Mouse (Mus musculus) neural tube, embryonic 11.5 days (tissue): ENCODE results near the gene Lmnb2. TPM values are rescaled to one million over a fixed set of nuclear protein-coding genes. Genes with fewer than 3 reads are reported as not detected.

Experiments
- ATAC-seq: fragments of 200-750 bp; cut with Nextera tagmentation; 2 replicates; pipeline ENCODE4 v1.8.0; 2017; ENCODE audit warnings: moderate number of reproducible peaks, mild to moderate bottlenecking, moderate TSS enrichment, moderate library complexity; ENCODE audit not compliant: insufficient read depth, low FRiP score, low TSS enrichment
- DNase-seq: peaks from one replicate; pipeline ENCODE4 v3.0.0-alpha.2; 2015; ENCODE audit warnings: low spot score
- H3K27ac ChIP-seq: fragments of 300-500 bp; sonication (generic); 2 replicates; pipeline ENCODE4 v1.5.1; 2014; ENCODE audit warnings: low read depth, mild to moderate bottlenecking, low read length
- H3K27me3 ChIP-seq: fragments of 300-500 bp; sonication (generic); 2 replicates; pipeline ENCODE4 v1.6.1; 2014; ENCODE audit warnings: mild to moderate bottlenecking, low read length, mixed read lengths; ENCODE audit not compliant: control insufficient read depth, insufficient read depth
- H3K36me3 ChIP-seq: fragments of 300-500 bp; sonication (generic); 2 replicates; pipeline ENCODE4 v1.6.1; 2014; ENCODE audit warnings: mild to moderate bottlenecking, low read length, moderate library complexity, mixed read lengths; ENCODE audit not compliant: control insufficient read depth, insufficient read depth
- H3K4me1 ChIP-seq: fragments of 300-500 bp; sonication (generic); 2 replicates; pipeline ENCODE4 v1.6.1; 2014; ENCODE audit warnings: low read length, mixed read lengths; ENCODE audit not compliant: control insufficient read depth, insufficient read depth
- H3K4me2 ChIP-seq: fragments of 300-500 bp; sonication (generic); 2 replicates; pipeline ENCODE4 v1.6.1; 2014; ENCODE audit warnings: low read depth, mild to moderate bottlenecking, moderate library complexity
- H3K4me3 ChIP-seq: fragments of 300-500 bp; sonication (generic); 2 replicates; pipeline ENCODE4 v1.5.1; 2014; ENCODE audit warnings: low read depth, low read length
- H3K9ac ChIP-seq: fragments of 300-500 bp; sonication (generic); 2 replicates; pipeline ENCODE4 v1.6.1; 2014; ENCODE audit warnings: mild to moderate bottlenecking, low read length
- H3K9me3 ChIP-seq: fragments of 300-500 bp; sonication (generic); 2 replicates; pipeline ENCODE4 v1.6.1; 2016; ENCODE audit warnings: low read length; ENCODE audit not compliant: control insufficient read depth
- WGBS: fragments of 180-500 bp; shearing (Covaris S2); extraction: QIAGEN DNeasy Blood & Tissue Kit; methylation state at CpG from one replicate; pipeline ENCODE4 v1.1.7; 2014; 5-methylcytosine and 5-hydroxymethylcytosine counted together
- polyA plus RNA-seq: library from polyadenylated mRNA; unstranded; fragments of >200 nt; fragmentation: Nextera tagmentation; extraction: Ambion mirVana; gene quantifications from 2 replicates; pipeline ENCODE4 v1.2.1, GENCODE M21; 2014

Lmnb2 gene
- 23.0 and 27.9 TPM in 2 replicates for polyA plus RNA-seq

- H3K4me3 ChIP-seq: peak within 1 kb of the TSS; percentile 97
- H3K4me2 ChIP-seq: peak within 1 kb of the TSS; percentile 98
- DNase-seq: peak; percentile 85
- H3K9ac ChIP-seq: peak within 1 kb of the TSS; percentile 86
- no peaks in the 10 kb centered on the region for H3K27me3 ChIP-seq
- peak; percentile 74 for ATAC-seq
- H3K9me3 ChIP-seq: no peaks in the 10 kb centered on the region
- peaks cover 4% of the 10 kb centered on the region for H3K36me3 ChIP-seq
- under 1% methylated on average over 61 of the region's 61 CpGs for WGBS
- H3K27ac ChIP-seq: peak within 1 kb of the TSS; percentile 42
- H3K4me1 ChIP-seq: peaks cover 16% of the 10 kb centered on the region
These were observed at the start of gene Lmnb2 for GRCm38 (mm10) chr10:80917779-80918434. TSS of gene Lmnb2 (minus strand) at chr10:80918245.

- no peaks in the 10 kb centered on the region for H3K4me1 ChIP-seq
- ATAC-seq: no peak
- H3K4me3 ChIP-seq: no peak overlapping the region
- H3K9ac ChIP-seq: no peak overlapping the region
- no peaks in the 10 kb centered on the region for H3K36me3 ChIP-seq
- no peak for DNase-seq
- no peak overlapping the region for H3K27ac ChIP-seq
- H3K27me3 ChIP-seq: no peaks in the 10 kb centered on the region
- no peaks in the 10 kb centered on the region for H3K9me3 ChIP-seq
- no peak overlapping the region for H3K4me2 ChIP-seq
- 62% methylated on average over 3 of the region's 3 CpGs for WGBS
These were observed 49.1 kb upstream of the Lmnb2 start for GRCm38 (mm10) chr10:80967101-80967656.

GRCm38 (mm10) chr10:80966296-80966695, 48.3 kb upstream of the Lmnb2 start:
- Histone ChIP-seq H3K36me3 (no peaks in the 10 kb centered on the region), H3K4me1 (no peaks in the 10 kb centered on the region; the same call in 1 of the 2 replicates), H3K9me3 (no peaks in the 10 kb centered on the region), H3K9ac (no peak overlapping the region), H3K27ac (no peak overlapping the region), H3K4me2 (no peak overlapping the region), H3K27me3 (no peaks in the 10 kb centered on the region), H3K4me3 (no peak overlapping the region)
- WGBS: 51% methylated on average over 12 of the region's 12 CpGs
- ATAC-seq (no peak), DNase-seq (no peak)

- no peak overlapping the region for H3K27ac ChIP-seq
- H3K4me2 ChIP-seq: no peak overlapping the region
- no peak overlapping the region for H3K9ac ChIP-seq
- DNase-seq (no peak), ATAC-seq (no peak)
- peaks cover 3% of the 10 kb centered on the region; the same call in 1 of the 2 replicates for H3K4me1 ChIP-seq
- H3K9me3 ChIP-seq: no peaks in the 10 kb centered on the region
- WGBS: 57% methylated on average over 12 of the region's 12 CpGs
- H3K36me3 ChIP-seq: no peaks in the 10 kb centered on the region
- H3K4me3 ChIP-seq: no peak overlapping the region
- H3K27me3 ChIP-seq: no peaks in the 10 kb centered on the region
These were observed 45.3 kb upstream of the Lmnb2 start for GRCm38 (mm10) chr10:80963031-80963975.

GRCm38 (mm10) chr10:80962585-80962984, 44.5 kb upstream of the Lmnb2 start:
- H3K36me3 ChIP-seq: no peaks in the 10 kb centered on the region

GRCm38 (mm10) chr10:80962051-80962472, 44.0 kb upstream of the Lmnb2 start:
- Histone ChIP-seq H3K27me3 (no peaks in the 10 kb centered on the region), H3K36me3 (no peaks in the 10 kb centered on the region), H3K9ac (no peak overlapping the region), H3K4me2 (no peak overlapping the region), H3K4me1 (peaks cover 3% of the 10 kb centered on the region; the same call in 1 of the 2 replicates), H3K9me3 (no peaks in the 10 kb centered on the region), H3K4me3 (no peak overlapping the region), H3K27ac (no peak overlapping the region)
- DNase-seq (no peak), ATAC-seq (no peak)
- WGBS: 54% methylated on average over 10 of the region's 10 CpGs

More at GRCm38 (mm10) chr10:80962585-80962984, 44.5 kb upstream of the Lmnb2 start:
- Histone ChIP-seq H3K27me3 (no peaks in the 10 kb centered on the region), H3K4me2 (no peak overlapping the region), H3K4me3 (no peak overlapping the region), H3K9me3 (no peaks in the 10 kb centered on the region), H3K27ac (no peak overlapping the region), H3K4me1 (peaks cover 3% of the 10 kb centered on the region; the same call in 1 of the 2 replicates), H3K9ac (no peak overlapping the region)
- 76% methylated on average over 5 of the region's 5 CpGs for WGBS
- ATAC-seq: no peak
- DNase-seq: no peak

- Histone ChIP-seq H3K9me3 (no peaks in the 10 kb centered on the region), H3K27me3 (no peaks in the 10 kb centered on the region), H3K4me3 (no peak overlapping the region), H3K36me3 (no peaks in the 10 kb centered on the region), H3K27ac (0 out of 2 replicates have a peak overlapping the region, but pooled peaks have one; percentile 8), H3K4me1 (peaks cover 3% of the 10 kb centered on the region; the same call in 1 of the 2 replicates), H3K4me2 (no peak overlapping the region), H3K9ac (peak overlapping the region; percentile 26; the same call in 1 of the 2 replicates)
- WGBS: 16% methylated on average over 13 of the region's 16 CpGs
- ATAC-seq (no peak), DNase-seq (peak; percentile 59)
These were observed 42.8 kb upstream of the Lmnb2 start for GRCm38 (mm10) chr10:80960551-80961508.
